Comparison of ENCODE assay signal across 9 mouse cellular contexts in genomic region chr7:141008938-141009660, GRCm38 (mm10). TPM values are rescaled to one million over a fixed set of nuclear protein-coding genes. Genes with fewer than 3 reads are reported as not detected.
DNase-seq lines count a peak whose midpoint lies in the region; ATAC-seq and TF ChIP-seq lines count a peak whose summit lies in the region.
"Had no signal": no experiment of that assay in that cellular context is flagged by ENCODE, and none has a peak within 500 bp of the region (broad histone marks: within the 10 kb centered on the region; RNA-seq: fewer than 3 reads in every experiment).

No protein-coding gene starts in this region.

- peaks cover 11% of the 10 kb centered on the region for H3K79me3 ChIP-seq in C2C12 (ENCODE audit: low read depth)

- peaks cover 32% of the 10 kb centered on the region for H3K4me1 ChIP-seq in embryonic facial prominence, embryonic 15.5 days
- peaks cover 15% of the 10 kb centered on the region for H3K4me1 ChIP-seq in heart, embryonic 12.5 days (replicated peaks)
- peaks cover 26% of the 10 kb centered on the region for H3K4me1 ChIP-seq in kidney, embryonic 16.5 days (ENCODE audit: insufficient read depth, low read length)
- H3K4me1 ChIP-seq in liver, embryonic 14.5 days (replicated peaks; ENCODE audit: control insufficient read depth in 2 of 2, insufficient read depth in 2 of 2, low read length in 1 of 2), result peaks cover 15 to 32% of the 10 kb centered on the region in 2 experiments
- peaks cover 10% of the 10 kb centered on the region for H3K4me1 ChIP-seq in neural tube, embryonic 11.5 days (ENCODE audit: control insufficient read depth, insufficient read depth, low read length)
- H3K4me1 ChIP-seq in stomach, embryonic 16.5 days (ENCODE audit: control insufficient read depth, insufficient read depth, low read length), result peaks cover 19% of the 10 kb centered on the region

- no peak for TF ChIP-seq EP300 in liver, embryonic 14.5 days (IDR thresholded peaks at IDR 0.05; ENCODE audit: low read depth)

- H3K27ac ChIP-seq in embryonic facial prominence, embryonic 15.5 days (replicated peaks), result peak overlapping the region; percentile 83
- H3K27ac ChIP-seq in heart, embryonic 12.5 days (ENCODE audit: poor library complexity, severe bottlenecking), result no peak overlapping the region
- peak overlapping the region; percentile 17; the same call in 1 of the 2 replicates for H3K27ac ChIP-seq in kidney, embryonic 16.5 days (ENCODE audit: low read length)
- H3K27ac ChIP-seq in liver, embryonic 14.5 days, result no peak overlapping the region
- no peak overlapping the region for H3K27ac ChIP-seq in neural tube, embryonic 11.5 days (ENCODE audit: low read depth, low read length)
- H3K27ac ChIP-seq in stomach, embryonic 16.5 days (ENCODE audit: low read length), result peak overlapping the region; percentile 88

- H3K4me3 ChIP-seq in C2C12 (ENCODE audit: insufficient read depth, poor library complexity, severe bottlenecking), result peak overlapping the region; percentile 59
- peak overlapping the region; percentile 18 for H3K4me3 ChIP-seq in embryonic facial prominence, embryonic 15.5 days (replicated peaks)
- peak overlapping the region; percentile 19; the same call in 1 of the 2 replicates for H3K4me3 ChIP-seq in heart, embryonic 12.5 days
- H3K4me3 ChIP-seq in kidney, embryonic 16.5 days (ENCODE audit: low read length), result peak overlapping the region; percentile 58
- H3K4me3 ChIP-seq in liver, embryonic 14.5 days (ENCODE audit: insufficient read depth in 1 of 2, low read depth in 2 of 2, low read length in 2 of 2), result peak overlapping the region in 1 of 2 experiments; percentile 12; a peak in 2 of 4 replicates
- H3K4me3 ChIP-seq in neural tube, embryonic 11.5 days (ENCODE audit: low read depth, low read length), result no peak overlapping the region
- peak overlapping the region; percentile 20 for H3K4me3 ChIP-seq in stomach, embryonic 16.5 days (replicated peaks; ENCODE audit: low read length)
- H3K4me3 ChIP-seq: erythroblast, embryonic 14.5 days had no signal

- H3K27me3 ChIP-seq in C2C12 (ENCODE audit: control insufficient read depth, insufficient read depth, insufficient read length), result no peaks in the 10 kb centered on the region
- no peaks in the 10 kb centered on the region for H3K27me3 ChIP-seq in embryonic facial prominence, embryonic 15.5 days
- H3K27me3 ChIP-seq in heart, embryonic 12.5 days (replicated peaks), result 0 out of 2 replicates have a peak, but pooled peaks cover 17% of the 10 kb centered on the region
- no peaks in the 10 kb centered on the region for H3K27me3 ChIP-seq in kidney, embryonic 16.5 days (ENCODE audit: insufficient read depth, low read length)
- no peaks in the 10 kb centered on the region; the same call in 1 of the 2 replicates for H3K27me3 ChIP-seq in liver, embryonic 14.5 days (ENCODE audit: control insufficient read depth, insufficient read depth, low read length)
- H3K27me3 ChIP-seq in neural tube, embryonic 11.5 days (ENCODE audit: control insufficient read depth, insufficient read depth, low read length), result no peaks in the 10 kb centered on the region
- H3K27me3 ChIP-seq in stomach, embryonic 16.5 days (ENCODE audit: control insufficient read depth, insufficient read depth, low read length), result no peaks in the 10 kb centered on the region

- peak; percentile 36; the same call in 1 of the 2 replicates for ATAC-seq in embryonic facial prominence, embryonic 15.5 days (ENCODE audit: insufficient number of reproducible peaks, low FRiP score, low TSS enrichment, low read depth)
- ATAC-seq in heart, embryonic 12.5 days (ENCODE audit: insufficient number of reproducible peaks, low FRiP score), result peak; percentile 59; the same call in 1 of the 2 replicates
- ATAC-seq in kidney, embryonic 16.5 days (ENCODE audit: low FRiP score, low TSS enrichment), result peak; percentile 86
- peak; percentile 74 for ATAC-seq in liver, embryonic 14.5 days (ENCODE audit: insufficient read depth)
- ATAC-seq in neural tube, embryonic 11.5 days (ENCODE audit: insufficient read depth, low FRiP score, low TSS enrichment), result peak; percentile 82
- peak; percentile 87 for ATAC-seq in stomach, embryonic 16.5 days (ENCODE audit: insufficient read depth, low FRiP score)

- no peak overlapping the region for H3K9ac ChIP-seq in embryonic facial prominence, embryonic 15.5 days
- no peak overlapping the region for H3K9ac ChIP-seq in heart, embryonic 12.5 days
- no peak overlapping the region; the same call in 1 of the 2 replicates for H3K9ac ChIP-seq in kidney, embryonic 16.5 days (replicated peaks; ENCODE audit: low read length)
- no peak overlapping the region for H3K9ac ChIP-seq in liver, embryonic 14.5 days (replicated peaks)
- no peak overlapping the region for H3K9ac ChIP-seq in neural tube, embryonic 11.5 days (ENCODE audit: low read length)
- H3K9ac ChIP-seq in stomach, embryonic 16.5 days (ENCODE audit: low read length), result peak overlapping the region; percentile 76

- peaks cover 6% of the 10 kb centered on the region for H3K36me3 ChIP-seq in C2C12 (ENCODE audit: control insufficient read depth, insufficient read depth)
- H3K36me3 ChIP-seq in embryonic facial prominence, embryonic 15.5 days, result no peaks in the 10 kb centered on the region
- no peaks in the 10 kb centered on the region for H3K36me3 ChIP-seq in heart, embryonic 12.5 days
- no peaks in the 10 kb centered on the region for H3K36me3 ChIP-seq in kidney, embryonic 16.5 days (ENCODE audit: insufficient read depth, low read length)
- H3K36me3 ChIP-seq in liver, embryonic 14.5 days (replicated peaks; ENCODE audit: control insufficient read depth, insufficient read depth, low read depth), result no peaks in the 10 kb centered on the region
- H3K36me3 ChIP-seq in neural tube, embryonic 11.5 days (ENCODE audit: control insufficient read depth, insufficient read depth, low read length), result no peaks in the 10 kb centered on the region; the same call in 1 of the 2 replicates
- no peaks in the 10 kb centered on the region for H3K36me3 ChIP-seq in stomach, embryonic 16.5 days (ENCODE audit: control insufficient read depth, insufficient read depth, low read length)

- DNase-seq in adrenal gland, postnatal 36 days, result peak; percentile 82 to 91
- DNase-seq in liver, embryonic 14.5 days (ENCODE audit: low read depth in 3 of 3, low spot score in 3 of 3), result peak; percentile 51 to 58 (median 55)
- DNase-seq in neural tube, embryonic 11.5 days (ENCODE audit: low spot score), result peak; percentile 83

- TF ChIP-seq CTCF in C2C12 (IDR thresholded peaks at IDR 0.05; ENCODE audit: control insufficient read depth, insufficient read depth, insufficient read length), result peak; percentile 93
- peak; percentile 92 for TF ChIP-seq CTCF in liver, embryonic 14.5 days (IDR thresholded peaks at IDR 0.05; ENCODE audit: low read depth)

- WGBS in embryonic facial prominence, embryonic 15.5 days, result 9% methylated on average over 20 of the region's 20 CpGs
- WGBS in heart, embryonic 12.5 days, result 6% methylated on average over 20 of the region's 20 CpGs
- 8% methylated on average over 20 of the region's 20 CpGs for WGBS in kidney, embryonic 16.5 days
- WGBS in liver, embryonic 14.5 days (ENCODE audit: insufficient replicate concordance), result 6% methylated on average over 20 of the region's 20 CpGs
- WGBS in neural tube, embryonic 11.5 days, result 8% methylated on average over 20 of the region's 20 CpGs
- 7% methylated on average over 20 of the region's 20 CpGs for WGBS in stomach, embryonic 16.5 days

- H3K9me3 ChIP-seq in embryonic facial prominence, embryonic 15.5 days (replicated peaks), result no peaks in the 10 kb centered on the region
- no peaks in the 10 kb centered on the region for H3K9me3 ChIP-seq in heart, embryonic 12.5 days (replicated peaks)
- no peaks in the 10 kb centered on the region for H3K9me3 ChIP-seq in kidney, embryonic 16.5 days (ENCODE audit: low read length)
- no peaks in the 10 kb centered on the region for H3K9me3 ChIP-seq in liver, embryonic 14.5 days (ENCODE audit: control insufficient read depth, low read length)
- H3K9me3 ChIP-seq in neural tube, embryonic 11.5 days (ENCODE audit: control insufficient read depth, low read length), result no peaks in the 10 kb centered on the region
- H3K9me3 ChIP-seq in stomach, embryonic 16.5 days (replicated peaks; ENCODE audit: control insufficient read depth, low read length), result no peaks in the 10 kb centered on the region

- H3K4me2 ChIP-seq in embryonic facial prominence, embryonic 15.5 days (replicated peaks), result peak overlapping the region; percentile 53
- peak overlapping the region; percentile 64 for H3K4me2 ChIP-seq in heart, embryonic 12.5 days
- H3K4me2 ChIP-seq in kidney, embryonic 16.5 days (replicated peaks; ENCODE audit: low read depth, low read length), result peak overlapping the region; percentile 59
- H3K4me2 ChIP-seq in liver, embryonic 14.5 days (ENCODE audit: low read depth), result peak overlapping the region; percentile 52
- peak overlapping the region; percentile 30 for H3K4me2 ChIP-seq in neural tube, embryonic 11.5 days (ENCODE audit: low read depth)
- H3K4me2 ChIP-seq in stomach, embryonic 16.5 days (ENCODE audit: low read depth, low read length), result peak overlapping the region; percentile 49

- peaks cover 14% of the 10 kb centered on the region for H3K79me2 ChIP-seq in C2C12 (ENCODE audit: control insufficient read depth, insufficient read depth)

- peak overlapping the region; percentile 26 for H3ac ChIP-seq in C2C12 (ENCODE audit: control insufficient read depth, insufficient read length, low read depth)

RNA-seq across cellular contexts. Expression of gene Ifitm3, which starts 1.5 kb away (rescaled TPM):
- polyA plus RNA-seq in C2C12 (2012; fragmentation: generic; extraction: Trizol), result 956 TPM
- total RNA-seq in adrenal gland, postnatal 36 days (2021), result 100 to 1,000 TPM; 135 to 191 TPM
- polyA plus RNA-seq in embryonic facial prominence, embryonic 15.5 days (2015; fragmentation: Nextera tagmentation; extraction: Ambion mirVana), result 197 and 204 TPM in 2 replicates
- polyA plus RNA-seq in heart, embryonic 12.5 days (2016; fragmentation: Nextera tagmentation; extraction: Ambion mirVana), result 41.8 and 41.9 TPM in 2 replicates
- polyA plus RNA-seq in kidney, embryonic 16.5 days (2015; fragmentation: Nextera tagmentation; extraction: Ambion mirVana), result 210 and 234 TPM in 2 replicates
- polyA plus RNA-seq in liver, embryonic 14.5 days (2012; rRNA removed), result 27.8 and 30.8 TPM in 2 replicates
- polyA plus RNA-seq in liver, embryonic 14.5 days (2014; fragmentation: Nextera tagmentation; extraction: Ambion mirVana), result 61.5 and 73.5 TPM in 2 replicates
- polyA plus RNA-seq in neural tube, embryonic 11.5 days (2014; fragmentation: Nextera tagmentation; extraction: Ambion mirVana), result 20.1 and 21.0 TPM in 2 replicates
- 322 and 395 TPM in 2 replicates for polyA plus RNA-seq in stomach, embryonic 16.5 days (2015; fragmentation: Nextera tagmentation; extraction: Ambion mirVana)

RNA-seq across cellular contexts. Expression of gene Ifitm6, which starts 8.6 kb away (rescaled TPM):
- polyA plus RNA-seq in C2C12 (2012; fragmentation: generic; extraction: Trizol), result 1.3 TPM
- under 1 TPM in 1 of 2 experiments, not detected in 1; 0.99 TPM for total RNA-seq in adrenal gland, postnatal 36 days (2021)
- 2.7 and 2.8 TPM in 2 replicates for polyA plus RNA-seq in embryonic facial prominence, embryonic 15.5 days (2015; fragmentation: Nextera tagmentation; extraction: Ambion mirVana)
- not detected in 2 replicates for polyA plus RNA-seq in heart, embryonic 12.5 days (2016; fragmentation: Nextera tagmentation; extraction: Ambion mirVana)
- 0.94 and 1.5 TPM in 2 replicates for polyA plus RNA-seq in kidney, embryonic 16.5 days (2015; fragmentation: Nextera tagmentation; extraction: Ambion mirVana)
- 8.3 and 9.2 TPM in 2 replicates for polyA plus RNA-seq in liver, embryonic 14.5 days (2012; rRNA removed)
- polyA plus RNA-seq in liver, embryonic 14.5 days (2014; fragmentation: Nextera tagmentation; extraction: Ambion mirVana), result 6.0 and 9.6 TPM in 2 replicates
- not detected in 2 replicates for polyA plus RNA-seq in neural tube, embryonic 11.5 days (2014; fragmentation: Nextera tagmentation; extraction: Ambion mirVana)
- polyA plus RNA-seq in stomach, embryonic 16.5 days (2015; fragmentation: Nextera tagmentation; extraction: Ambion mirVana), result 5.5 and 7.5 TPM in 2 replicates
- polyA plus RNA-seq: erythroblast, embryonic 14.5 days had no signal

RNA-seq across cellular contexts. Expression of gene Gm17387, which starts 19.8 kb away (rescaled TPM):
- polyA plus RNA-seq in C2C12 (2012; fragmentation: generic; extraction: Trizol), result not detected
- total RNA-seq in adrenal gland, postnatal 36 days (2021), result not detected
- polyA plus RNA-seq in embryonic facial prominence, embryonic 15.5 days (2015; fragmentation: Nextera tagmentation; extraction: Ambion mirVana), result not detected in 2 replicates
- polyA plus RNA-seq in heart, embryonic 12.5 days (2016; fragmentation: Nextera tagmentation; extraction: Ambion mirVana), result not detected in 2 replicates
- polyA plus RNA-seq in kidney, embryonic 16.5 days (2015; fragmentation: Nextera tagmentation; extraction: Ambion mirVana), result not detected in 2 replicates
- not detected in 2 replicates for polyA plus RNA-seq in liver, embryonic 14.5 days (2012; rRNA removed)
- polyA plus RNA-seq in liver, embryonic 14.5 days (2014; fragmentation: Nextera tagmentation; extraction: Ambion mirVana), result not detected in 2 replicates
- polyA plus RNA-seq in neural tube, embryonic 11.5 days (2014; fragmentation: Nextera tagmentation; extraction: Ambion mirVana), result not detected in 2 replicates
- polyA plus RNA-seq in stomach, embryonic 16.5 days (2015; fragmentation: Nextera tagmentation; extraction: Ambion mirVana), result not detected in 2 replicates
- polyA plus RNA-seq: erythroblast, embryonic 14.5 days had no signal

RNA-seq across cellular contexts. Expression of gene Ifitm1, which starts 42.1 kb away (rescaled TPM):
- 60.7 TPM for polyA plus RNA-seq in C2C12 (2012; fragmentation: generic; extraction: Trizol)
- total RNA-seq in adrenal gland, postnatal 36 days (2021), result 1 to 10 TPM; 5.5 to 7.3 TPM
- 126 and 137 TPM in 2 replicates for polyA plus RNA-seq in embryonic facial prominence, embryonic 15.5 days (2015; fragmentation: Nextera tagmentation; extraction: Ambion mirVana)
- 3.0 and 3.1 TPM in 2 replicates for polyA plus RNA-seq in heart, embryonic 12.5 days (2016; fragmentation: Nextera tagmentation; extraction: Ambion mirVana)
- polyA plus RNA-seq in kidney, embryonic 16.5 days (2015; fragmentation: Nextera tagmentation; extraction: Ambion mirVana), result 64.6 and 72.4 TPM in 2 replicates
- polyA plus RNA-seq in liver, embryonic 14.5 days (2012; rRNA removed), result 34.2 and 35.7 TPM in 2 replicates
- 20.2 and 30.9 TPM in 2 replicates for polyA plus RNA-seq in liver, embryonic 14.5 days (2014; fragmentation: Nextera tagmentation; extraction: Ambion mirVana)
- 8.3 and 12.5 TPM in 2 replicates for polyA plus RNA-seq in neural tube, embryonic 11.5 days (2014; fragmentation: Nextera tagmentation; extraction: Ambion mirVana)
- 156 and 185 TPM in 2 replicates for polyA plus RNA-seq in stomach, embryonic 16.5 days (2015; fragmentation: Nextera tagmentation; extraction: Ambion mirVana)

RNA-seq across cellular contexts. Expression of gene B4galnt4, which starts 51.8 kb away (rescaled TPM):
- polyA plus RNA-seq in C2C12 (2012; fragmentation: generic; extraction: Trizol), result 4.0 TPM
- total RNA-seq in adrenal gland, postnatal 36 days (2021), result under 1 TPM; 0.83 to 0.95 TPM
- 12.0 and 15.1 TPM in 2 replicates for polyA plus RNA-seq in embryonic facial prominence, embryonic 15.5 days (2015; fragmentation: Nextera tagmentation; extraction: Ambion mirVana)
- 2.0 and 2.5 TPM in 2 replicates for polyA plus RNA-seq in heart, embryonic 12.5 days (2016; fragmentation: Nextera tagmentation; extraction: Ambion mirVana)
- 13.2 and 13.9 TPM in 2 replicates for polyA plus RNA-seq in kidney, embryonic 16.5 days (2015; fragmentation: Nextera tagmentation; extraction: Ambion mirVana)
- polyA plus RNA-seq in liver, embryonic 14.5 days (2012; rRNA removed), result 0.64 and 0.84 TPM in 2 replicates
- polyA plus RNA-seq in liver, embryonic 14.5 days (2014; fragmentation: Nextera tagmentation; extraction: Ambion mirVana), result 0.39 and 0.68 TPM in 2 replicates
- 14.5 and 17.1 TPM in 2 replicates for polyA plus RNA-seq in neural tube, embryonic 11.5 days (2014; fragmentation: Nextera tagmentation; extraction: Ambion mirVana)
- 4.9 and 5.1 TPM in 2 replicates for polyA plus RNA-seq in stomach, embryonic 16.5 days (2015; fragmentation: Nextera tagmentation; extraction: Ambion mirVana)

Comparison
In these comparisons a context has a peak if more than half of its experiments do, and no peak if none do; other contexts are left out.
1. ATAC-seq: peak in every context shown above with its lines; median percentile 87 in stomach, embryonic 16.5 days; 86 in kidney, embryonic 16.5 days; 82 in neural tube, embryonic 11.5 days; 74 in liver, embryonic 14.5 days; 59 in heart, embryonic 12.5 days; 36 in embryonic facial prominence, embryonic 15.5 days.
2. H3K27ac ChIP-seq: peak in embryonic facial prominence, embryonic 15.5 days (single experiment), kidney, embryonic 16.5 days (single experiment) and stomach, embryonic 16.5 days (single experiment); none in heart, embryonic 12.5 days (single experiment), liver, embryonic 14.5 days (single experiment) and neural tube, embryonic 11.5 days (single experiment).
3. Peak in every context shown above with its lines, with median percentiles within 50 percentile points of each other: DNase-seq and H3K4me2 ChIP-seq.